Mouse (Mus musculus) liver, embryonic 14.5 days (tissue): ENCODE results near the gene Eif4e3.

Experiments used
- CTCF ChIP-seq: IDR thresholded peaks from 2 replicates; pipeline ENCODE4 v1.5.1; 2016; ENCODE audit warnings: antibody characterized with exemption, low read depth, control low read depth
- EP300 ChIP-seq: IDR thresholded peaks from 2 replicates; pipeline ENCODE4 v1.6.1; 2016; ENCODE audit warnings: antibody characterized with exemption, low read depth

- TF ChIP-seq CTCF, result no peak
- no peak for TF ChIP-seq EP300
Measured at GRCm38 (mm10) chr6:99644386-99644785, 22.2 kb downstream of the Eif4e3 start.
